Mouse (Mus musculus): ENCODE measurements around the gene Hlx.

DNA sequence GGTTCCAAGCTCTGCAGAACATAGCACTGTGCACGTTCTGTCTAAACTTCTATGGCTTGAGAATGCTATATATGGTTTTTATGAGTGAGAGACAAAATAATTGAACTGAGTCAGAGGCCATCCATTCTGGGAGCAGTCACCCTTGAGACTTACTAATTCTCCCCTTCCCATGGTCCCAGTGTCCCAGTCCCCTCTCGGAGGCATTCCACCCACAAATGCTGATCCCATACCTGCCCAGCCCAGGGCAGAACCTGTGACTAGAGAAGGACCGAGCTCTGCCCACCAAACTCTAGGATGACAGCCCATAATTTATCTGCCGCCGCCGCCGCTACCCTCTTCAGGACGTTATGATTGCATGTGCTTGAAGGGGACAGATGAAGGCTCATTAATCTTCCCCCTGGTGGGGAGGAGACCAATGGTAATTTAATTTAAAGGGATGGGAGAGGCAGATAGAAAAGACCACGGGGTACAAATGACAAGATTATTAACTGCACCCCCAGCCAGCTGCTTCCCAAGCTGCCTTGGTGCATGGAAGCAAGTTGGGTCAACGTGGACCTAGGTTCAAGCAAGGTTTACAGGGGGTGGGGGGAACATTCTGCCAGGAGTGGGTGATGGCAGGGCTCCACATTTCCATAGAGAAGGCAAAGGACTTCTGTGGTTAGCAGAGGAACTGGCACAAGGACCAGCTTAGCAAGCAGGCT, 40.1 kb downstream of the Hlx start:
- TF ChIP-seq CTCF (IDR thresholded peaks at IDR 0.05; ENCODE audit: extremely low read depth, insufficient read length, insufficient replicate concordance, low read depth, low read length): no peak
- TF ChIP-seq POLR2A (IDR thresholded peaks at IDR 0.05; ENCODE audit: low read depth, low read length): no peak

All from small intestine, adult 2 months (tissue).